Mouse (Mus musculus): Measurements from ENCODE around the gene Abca12.

DNA sequence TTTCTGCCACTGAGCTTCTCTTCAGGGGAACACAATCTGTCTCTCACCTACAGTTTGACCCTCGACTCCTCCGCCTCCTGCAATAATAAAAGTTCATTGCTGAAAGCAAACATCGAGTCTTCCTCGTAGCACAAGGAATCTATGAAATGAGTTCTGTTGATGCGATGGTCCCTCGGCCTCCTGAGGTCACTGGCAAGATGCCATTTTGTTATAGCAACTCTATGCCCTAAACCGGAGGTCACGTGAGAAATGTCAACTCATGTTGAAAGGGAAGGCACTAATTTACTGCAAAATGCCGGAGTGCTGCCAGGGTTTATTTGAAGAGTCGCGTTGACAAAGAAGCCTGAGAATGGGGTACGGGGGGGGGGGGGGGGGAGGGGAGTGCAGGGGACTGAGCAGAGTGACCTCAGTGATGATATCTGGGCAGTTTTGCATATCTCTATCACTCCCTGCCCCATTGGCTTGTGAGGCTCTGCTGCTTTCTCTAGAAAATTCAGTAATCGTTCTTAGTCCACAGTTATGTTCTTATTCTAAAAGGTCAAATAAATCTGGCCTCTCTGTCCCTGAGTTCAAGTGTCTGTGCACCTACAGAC is 7.1 kb upstream of the Abca12 start:
- no peak for TF ChIP-seq EP300 (IDR thresholded peaks at IDR 0.05; ENCODE audit: low read depth)
- no peak for TF ChIP-seq CTCF (IDR thresholded peaks at IDR 0.05; ENCODE audit: low read depth)

All from liver, embryonic 14.5 days (tissue).